Mouse (Mus musculus): ENCODE results near the gene Dlk2.

The Dlk2 gene

DNA sequence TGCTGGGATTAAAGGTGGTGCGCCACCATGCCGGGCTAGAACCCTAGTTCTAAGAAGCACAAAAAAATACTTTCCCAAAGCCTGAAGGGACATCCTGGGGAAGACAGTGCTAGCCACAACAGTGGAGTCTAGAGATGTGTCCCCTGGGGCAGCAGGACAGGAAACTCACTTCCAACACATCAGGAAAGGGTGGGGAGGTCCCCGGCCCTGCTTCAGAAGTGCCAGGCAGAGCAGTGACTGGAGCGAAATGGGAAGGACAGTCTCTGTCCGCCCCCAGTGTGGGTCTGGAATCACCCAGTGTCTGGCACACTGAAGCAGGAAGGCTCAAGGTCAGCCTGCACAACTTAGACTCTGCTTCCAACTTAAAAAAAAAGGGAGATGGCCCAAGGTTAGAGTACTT, 24.5 kb upstream of the Dlk2 start:
- no peak for DNase-seq (ENCODE audit: low read depth, low spot score)

DNA sequence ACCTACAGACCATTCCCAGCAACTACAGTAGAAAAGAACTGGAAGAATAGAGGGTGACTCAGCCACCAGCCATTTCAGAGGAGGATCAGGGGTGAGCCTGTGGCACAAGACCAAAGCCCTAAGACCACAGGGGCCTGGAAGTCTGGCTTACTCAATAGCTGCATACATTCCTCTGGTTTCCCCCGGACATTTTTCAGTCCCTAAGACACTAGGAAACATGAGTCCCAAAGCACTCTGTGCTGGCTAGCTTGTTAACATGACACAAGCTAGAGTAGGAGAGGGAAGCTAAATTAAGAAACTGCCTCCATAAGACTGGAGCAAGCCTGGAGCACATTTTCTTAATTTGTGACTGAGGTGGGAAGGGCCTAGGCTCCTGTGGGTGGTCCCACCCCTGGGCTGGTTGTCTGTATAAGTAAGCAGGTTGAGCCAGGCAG, 23.4 kb upstream of the Dlk2 start:
- no peak for DNase-seq (ENCODE audit: low read depth, low spot score)

DNA sequence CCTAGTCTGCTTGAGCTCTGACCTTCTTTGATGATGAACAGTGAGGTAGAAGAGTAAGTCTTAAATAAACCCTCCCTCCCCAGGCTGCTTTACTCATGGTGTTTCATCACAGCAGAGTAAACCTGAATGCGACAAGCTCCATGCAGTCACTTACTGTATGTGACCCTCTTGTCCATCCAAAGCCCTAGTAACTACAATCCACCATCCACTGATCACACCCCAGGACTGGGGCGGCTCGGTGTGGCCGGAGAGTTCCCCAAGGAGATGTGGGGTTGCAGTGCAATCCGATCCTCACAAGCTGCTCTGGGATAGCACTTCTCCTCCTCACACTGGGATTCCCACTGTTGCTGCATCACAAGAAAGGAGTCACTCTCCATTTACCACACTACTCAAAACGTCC, 22.8 kb upstream of the Dlk2 start:
- no peak for DNase-seq (ENCODE audit: low read depth, low spot score)

DNA sequence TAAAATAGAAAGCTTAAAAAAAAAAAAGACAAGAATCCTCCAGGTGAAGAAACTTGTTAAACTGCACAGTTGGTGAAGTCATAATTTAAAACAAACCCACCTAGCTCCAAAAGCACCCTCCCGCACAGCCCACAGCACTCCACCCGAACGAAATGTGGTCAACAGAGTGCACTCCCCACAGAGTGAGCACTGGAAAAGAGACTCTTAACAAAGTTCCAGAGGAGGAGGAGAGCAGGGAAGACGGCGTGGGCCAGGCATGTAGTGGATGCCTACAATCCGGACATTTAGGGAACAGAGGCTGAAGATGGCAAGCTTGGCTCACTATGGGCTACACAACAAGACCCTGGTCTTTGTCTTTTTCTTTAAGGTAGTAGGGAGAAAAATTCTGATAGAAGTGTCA, 22.2 kb upstream of the Dlk2 start:
- DNase-seq (ENCODE audit: low read depth, low spot score) = no peak

DNA sequence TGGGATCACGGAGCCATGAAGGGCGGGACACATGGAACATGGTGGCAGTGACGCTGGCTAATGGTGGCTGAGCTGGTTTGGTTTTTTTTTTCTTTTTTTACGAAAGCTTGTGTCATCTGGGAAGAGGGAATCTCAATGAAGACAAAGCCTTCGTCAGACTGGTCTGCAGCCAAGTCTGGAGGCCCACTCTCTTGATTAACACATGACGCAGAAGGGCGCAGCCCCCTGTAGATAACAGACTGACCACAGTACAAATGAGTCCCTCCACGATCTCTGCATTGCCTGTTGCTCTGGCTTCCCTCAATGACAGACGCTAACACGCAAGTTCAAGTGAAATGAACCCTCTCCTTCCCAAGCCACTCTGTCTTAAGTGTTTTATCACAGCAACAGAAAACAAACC, 21.7 kb upstream of the Dlk2 start:
- DNase-seq (ENCODE audit: low read depth, low spot score) = no peak

DNA sequence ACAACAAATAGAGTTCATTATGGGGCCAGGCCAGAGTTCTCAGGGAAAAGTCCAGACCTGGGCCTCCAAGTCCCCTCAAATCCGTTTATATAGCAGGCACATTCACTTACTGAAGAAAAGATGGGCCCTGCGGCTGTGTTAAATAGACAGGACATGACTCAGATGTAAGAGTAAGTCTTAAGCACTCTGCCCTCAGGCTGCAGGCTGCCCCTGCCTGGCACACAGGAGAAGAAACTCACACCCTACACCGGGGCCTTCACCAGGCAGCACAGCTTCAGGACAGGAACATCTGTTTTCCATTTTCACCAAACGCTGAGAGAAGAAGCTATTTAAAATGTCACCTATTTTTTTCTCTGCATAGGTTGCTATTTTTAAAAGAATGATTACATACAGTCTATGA, 19.6 kb upstream of the Dlk2 start:
- DNase-seq (ENCODE audit: low read depth, low spot score) = no peak

DNA sequence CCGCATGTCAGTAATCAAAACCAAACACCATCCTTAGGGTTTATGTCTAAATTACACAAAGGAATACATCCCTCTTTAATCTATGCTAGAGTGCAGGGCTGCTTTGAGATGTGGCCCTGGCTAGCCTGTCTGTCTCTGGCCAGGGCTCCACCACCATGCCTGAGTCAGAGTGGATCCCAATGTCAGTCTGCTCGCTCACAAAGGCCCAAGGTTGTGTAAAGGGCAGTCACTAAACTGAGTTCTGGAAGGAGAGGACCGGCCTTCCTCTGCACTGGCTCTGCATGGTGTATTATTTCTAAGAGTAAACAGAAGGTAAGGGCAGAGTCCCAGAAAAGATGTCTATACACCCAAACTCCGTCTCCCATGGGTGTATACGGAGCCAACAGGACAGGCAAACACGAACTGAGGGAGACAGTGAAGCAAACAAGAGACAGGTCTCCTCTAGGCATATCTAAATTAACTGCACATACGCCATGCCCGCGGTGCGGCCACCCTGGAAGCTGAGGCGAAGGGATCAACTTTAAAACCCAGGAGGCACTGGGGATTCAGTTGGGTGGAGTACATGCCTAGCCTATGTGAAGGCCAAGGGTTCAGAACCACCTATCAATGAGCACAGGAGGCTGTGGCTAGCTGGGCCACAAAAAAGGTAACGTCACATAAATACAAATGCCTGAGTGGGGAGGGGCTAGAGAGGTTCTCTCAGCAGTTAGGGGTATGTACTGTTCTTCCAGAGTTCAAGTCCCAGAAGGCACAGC, 19.0 kb upstream of the Dlk2 start:
- no peak for DNase-seq (ENCODE audit: low read depth, low spot score)

DNA sequence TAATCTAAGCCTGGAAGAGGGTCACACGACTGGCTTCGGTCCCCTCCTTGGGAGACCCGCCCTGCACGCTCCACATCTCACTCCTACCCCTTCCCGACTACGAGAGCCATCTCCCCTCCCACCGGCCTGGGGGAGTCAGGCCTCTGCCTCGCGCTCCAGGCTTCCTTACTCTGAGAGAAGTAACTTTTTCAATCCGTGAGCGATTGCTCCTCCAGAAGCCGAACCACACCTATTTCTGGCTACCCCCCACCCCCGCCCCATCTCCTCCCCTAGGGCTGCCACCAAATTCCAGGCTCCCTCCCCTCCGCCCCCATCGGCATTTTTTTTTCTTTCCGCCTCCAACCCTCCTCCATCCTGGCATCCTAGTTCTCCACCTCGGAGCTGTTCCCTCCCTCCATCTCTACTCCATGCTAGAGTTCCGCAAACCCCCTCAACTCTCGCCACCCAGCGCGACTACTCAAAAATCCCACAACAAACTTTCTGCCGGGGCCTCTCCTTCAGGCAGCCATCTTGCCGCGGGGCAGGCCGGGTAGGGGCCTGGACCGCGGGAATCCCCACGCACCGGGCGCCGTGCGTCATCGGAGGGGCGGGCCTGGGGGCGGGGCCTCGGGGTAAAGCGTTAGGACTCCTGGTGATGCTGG, 14.6 kb upstream of the Dlk2 start, which contains the start of gene Tjap1:
Gene Tjap1, minus strand, starts transcription at position 544 of the 641 bp plus-strand sequence.
- DNase-seq (ENCODE audit: low read depth, low spot score) = peak; percentile 63

DNA sequence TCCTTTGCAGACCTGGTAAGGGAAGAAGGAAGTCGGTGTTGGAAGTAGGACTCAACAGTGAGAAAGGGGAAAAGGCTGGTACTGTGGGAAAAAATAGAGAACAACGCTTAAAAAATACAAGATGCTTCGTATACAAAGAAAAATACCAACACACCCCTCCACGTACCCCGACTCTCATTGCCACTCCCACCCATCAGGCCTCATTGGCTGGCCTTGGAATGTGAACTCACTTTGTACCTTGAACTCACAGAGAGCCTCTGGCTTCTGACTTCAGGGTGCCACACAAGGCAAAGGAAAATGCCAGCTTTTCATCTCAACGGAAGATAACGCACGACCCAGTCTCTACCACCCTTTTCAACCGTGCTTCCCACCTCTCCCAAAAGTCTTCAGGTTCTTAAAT, 14.1 kb upstream of the Dlk2 start:
- DNase-seq (ENCODE audit: low read depth, low spot score) = no peak

DNA sequence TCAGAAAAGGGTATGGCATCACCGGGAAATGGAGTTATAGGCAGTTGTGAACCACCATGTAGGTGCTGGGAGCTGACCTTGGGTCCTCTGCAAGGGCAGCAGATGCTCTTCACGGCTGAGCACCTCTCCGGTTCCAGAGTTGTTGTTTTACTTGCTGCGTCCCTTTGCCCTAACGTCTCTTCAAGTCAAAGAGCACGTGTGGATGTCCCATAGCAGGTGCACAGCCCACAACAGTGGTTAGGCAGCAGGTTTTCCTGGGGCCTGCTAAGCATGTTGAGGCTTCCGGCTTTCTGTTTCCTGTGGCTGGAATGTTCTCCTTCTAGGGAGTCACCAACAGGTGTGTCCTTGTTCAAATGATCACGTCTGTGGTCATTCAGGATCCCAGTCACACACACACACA, 13.3 kb upstream of the Dlk2 start:
- DNase-seq (ENCODE audit: low read depth, low spot score) = no peak

DNA sequence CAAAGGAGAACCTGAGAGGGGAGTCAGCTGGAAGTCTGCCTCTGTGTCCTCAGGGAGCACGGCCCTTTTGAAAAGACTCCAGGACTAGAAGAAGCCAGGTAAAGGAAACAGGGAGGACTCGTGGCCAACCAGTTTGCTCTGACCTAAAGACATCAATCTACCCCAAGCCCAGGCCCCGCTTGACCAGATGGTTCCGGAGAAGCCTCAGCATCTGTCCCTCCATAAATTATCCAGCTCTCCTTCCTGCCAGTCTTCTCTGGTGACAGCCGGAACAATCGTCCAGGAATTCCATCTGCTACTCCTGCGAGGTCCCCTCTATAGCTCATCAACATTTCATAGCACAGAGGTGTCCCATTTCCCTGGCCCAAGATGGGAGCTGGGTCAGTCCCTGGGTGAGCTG, 12.6 kb upstream of the Dlk2 start:
- no peak for DNase-seq (ENCODE audit: low read depth, low spot score)

DNA sequence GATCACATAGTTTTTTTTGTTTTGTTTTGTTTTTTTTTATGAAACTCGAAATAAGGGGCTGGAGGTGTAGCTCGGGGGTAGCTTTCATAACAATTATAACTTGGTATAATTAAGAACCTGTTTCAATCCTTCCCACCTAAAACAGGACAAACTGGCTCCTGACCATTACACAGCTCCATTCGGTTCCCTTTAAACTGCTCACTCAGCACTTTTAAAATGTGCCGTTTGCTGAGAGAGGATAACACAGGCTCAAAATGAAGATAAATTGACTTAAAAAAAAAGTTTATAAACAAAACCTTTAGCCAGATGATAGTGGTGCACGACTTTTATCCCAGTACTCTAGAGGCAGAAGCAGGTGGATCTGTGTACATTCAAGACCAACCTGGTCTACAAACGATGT, 11.8 kb upstream of the Dlk2 start:
- no peak for DNase-seq (ENCODE audit: low read depth, low spot score)

DNA sequence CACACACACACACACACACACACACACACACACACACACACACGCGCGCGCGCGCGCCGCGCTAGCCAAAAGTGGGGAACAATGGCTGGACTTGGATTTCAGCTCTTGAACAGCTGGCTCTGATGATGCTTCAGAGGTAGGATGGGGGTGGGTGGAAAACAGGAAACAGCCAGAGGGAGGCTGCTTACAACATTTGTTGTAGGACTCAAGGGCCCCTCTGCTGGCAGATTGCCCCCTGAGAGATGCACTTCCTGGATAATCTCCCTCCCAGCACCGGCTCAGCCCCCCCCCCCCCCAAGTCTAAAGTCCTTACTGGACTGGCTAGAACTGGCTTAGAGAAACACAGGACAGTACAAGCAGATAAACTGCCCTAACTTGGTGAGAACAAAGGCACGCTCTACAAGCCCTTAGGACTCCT, 9.5 kb upstream of the Dlk2 start:
- no peak for DNase-seq (ENCODE audit: low read depth, low spot score)

DNA sequence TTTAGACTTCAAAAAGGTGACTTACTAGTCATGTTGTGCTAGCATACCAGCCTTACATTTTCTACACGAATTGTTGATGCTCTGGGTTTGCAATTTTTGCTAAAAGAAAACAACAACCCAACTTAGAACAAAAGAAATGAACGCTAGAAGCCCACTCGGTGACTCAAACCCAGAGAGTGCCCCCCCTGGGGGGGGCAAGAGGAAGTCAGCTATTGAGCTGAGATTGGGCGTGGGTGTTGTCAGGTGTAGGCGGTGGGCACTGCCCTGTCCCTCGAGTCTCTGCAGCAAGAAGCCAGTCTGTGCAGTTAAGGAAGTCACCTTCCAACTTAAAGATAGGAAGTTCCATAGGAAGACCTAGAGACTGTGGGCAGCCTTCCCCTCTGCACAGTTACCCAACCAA, 620 bp upstream of the Dlk2 start:
- DNase-seq (ENCODE audit: low read depth, low spot score) = no peak

DNA sequence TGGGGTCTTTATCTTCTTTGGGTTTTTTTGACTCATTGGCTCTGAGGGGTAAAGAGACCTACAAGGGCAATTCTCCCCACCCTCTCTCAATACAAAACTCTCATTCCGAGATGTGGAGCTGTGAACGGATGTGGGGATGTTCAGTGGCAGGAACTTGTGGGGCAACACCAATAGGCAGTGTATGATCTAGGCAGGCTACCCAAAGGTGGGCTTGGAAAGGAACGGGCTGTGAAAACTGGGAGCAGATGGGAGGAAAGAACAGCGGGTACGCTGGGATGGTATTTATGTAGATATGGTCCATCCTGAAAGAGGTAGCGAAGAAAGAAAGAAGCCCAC, 225 bp upstream of the Dlk2 start:
- no peak for DNase-seq (ENCODE audit: low read depth, low spot score)

DNA sequence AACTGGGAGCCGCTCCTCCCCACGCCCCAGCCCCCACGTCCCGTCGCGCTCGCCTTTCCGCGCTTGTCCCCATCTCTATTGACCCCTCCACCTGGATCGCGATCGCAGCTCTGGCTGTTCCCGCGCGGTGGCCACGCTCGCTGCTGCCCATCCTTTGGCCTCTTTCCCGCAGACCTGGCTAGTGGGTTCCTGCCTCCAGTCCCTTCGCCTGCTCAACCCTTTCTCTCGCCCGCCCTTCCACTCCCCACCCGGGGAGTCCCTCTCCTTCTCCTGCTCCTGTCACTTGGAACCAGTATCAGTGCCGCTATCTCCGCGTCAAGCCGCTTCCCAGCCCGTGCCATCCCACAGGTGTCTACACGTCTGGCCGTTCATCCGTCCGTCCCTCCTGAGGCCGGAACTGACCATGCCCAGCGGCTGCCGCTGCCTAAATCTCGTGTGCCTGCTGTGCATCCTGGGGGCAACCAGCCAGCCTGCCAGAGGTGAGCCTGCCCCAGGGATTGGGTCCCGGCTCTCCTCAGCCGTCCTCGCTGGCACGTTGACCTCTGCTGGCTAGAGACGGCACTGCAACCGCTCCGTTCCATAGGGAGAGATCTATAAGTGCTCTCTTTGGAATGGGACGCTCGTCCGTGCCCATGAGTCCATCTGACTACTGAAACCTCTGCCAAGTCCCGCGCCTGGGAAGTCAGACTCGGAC, 1.1 kb downstream of the Dlk2 start:
- DNase-seq (ENCODE audit: low read depth, low spot score) = peak; percentile 81

DNA sequence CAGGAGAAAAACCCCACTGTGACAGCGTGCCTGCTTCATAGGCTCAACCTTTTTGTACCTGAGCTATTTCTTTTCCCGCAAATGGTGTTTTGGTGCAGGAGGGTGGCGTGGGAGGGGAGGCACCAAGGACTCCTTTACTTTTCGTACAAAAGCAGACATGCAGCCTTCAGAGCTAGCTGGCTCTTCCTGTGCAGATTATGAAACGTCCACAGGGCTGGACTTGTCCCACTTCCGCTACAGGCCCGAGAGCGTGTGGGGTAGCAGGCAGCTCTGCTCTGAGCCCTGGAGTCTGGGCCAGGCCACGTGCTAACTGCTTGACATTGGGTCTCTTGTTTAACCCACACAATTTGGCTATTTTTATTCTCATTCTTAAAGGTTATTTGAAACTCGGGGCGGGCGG, 4.7 kb downstream of the Dlk2 start:
- no peak for DNase-seq (ENCODE audit: low read depth, low spot score)

DNA sequence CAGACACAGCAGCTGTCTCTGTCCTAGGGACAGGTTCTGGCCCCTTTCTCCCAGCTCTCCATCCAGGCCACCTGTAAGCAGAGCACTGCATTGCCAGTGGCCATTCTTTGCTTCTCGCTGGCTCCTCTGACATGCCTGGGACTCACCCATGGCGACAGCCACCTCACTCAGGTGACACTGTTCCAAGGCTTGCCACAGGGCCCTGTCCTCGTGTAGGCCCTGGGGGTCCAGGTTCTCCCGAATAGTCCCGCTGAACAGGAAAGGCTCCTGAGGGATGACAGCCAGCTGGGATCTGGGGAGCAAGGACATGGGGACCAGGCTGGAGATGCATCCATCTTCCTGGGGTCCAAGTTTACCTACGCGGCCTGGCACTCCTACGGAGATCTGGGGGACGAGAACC, 7.0 kb downstream of the Dlk2 start:
- no peak for DNase-seq (ENCODE audit: low read depth, low spot score)

DNA sequence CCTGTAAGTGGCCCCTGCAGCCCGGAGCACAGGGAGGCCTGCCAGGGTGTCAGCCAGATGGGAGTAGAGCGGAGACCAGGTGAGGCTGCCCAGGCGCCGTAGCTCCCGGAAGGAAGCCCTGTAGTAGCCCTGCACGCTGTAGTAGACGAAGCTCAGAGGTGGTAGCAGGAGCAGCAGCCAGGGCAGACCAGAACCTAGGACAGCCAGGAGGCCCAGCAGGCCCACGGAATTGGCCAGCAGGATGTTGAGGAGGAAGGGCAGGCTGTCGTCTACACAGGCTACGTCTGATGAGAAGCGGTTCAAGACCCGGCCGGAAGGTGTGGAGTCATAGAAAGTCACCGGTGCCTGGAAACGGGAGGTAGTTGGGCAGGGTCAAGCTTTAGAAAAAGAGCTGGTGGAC, 9.7 kb downstream of the Dlk2 start:
- DNase-seq (ENCODE audit: low read depth, low spot score) = no peak

DNA sequence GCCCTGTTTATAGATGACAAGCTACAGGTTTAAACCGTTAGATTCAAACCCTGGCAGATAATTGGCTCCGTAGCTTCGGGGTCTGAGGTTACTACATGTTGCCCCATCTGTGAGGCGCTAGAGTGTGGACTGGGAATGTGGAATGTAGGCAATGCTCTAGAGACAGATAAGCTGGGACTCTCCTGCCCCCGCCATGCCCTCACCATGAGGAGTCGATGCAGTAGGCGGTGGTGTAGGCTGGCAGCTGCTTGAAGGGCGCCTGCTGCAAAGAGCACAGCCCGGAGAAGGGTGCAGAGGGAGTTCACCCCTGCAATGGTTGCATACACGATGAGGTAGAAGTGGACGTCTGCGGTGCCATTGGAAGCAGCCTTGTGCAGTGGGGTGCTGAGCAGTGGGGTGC, 12.6 kb downstream of the Dlk2 start:
- no peak for DNase-seq (ENCODE audit: low read depth, low spot score)

DNA sequence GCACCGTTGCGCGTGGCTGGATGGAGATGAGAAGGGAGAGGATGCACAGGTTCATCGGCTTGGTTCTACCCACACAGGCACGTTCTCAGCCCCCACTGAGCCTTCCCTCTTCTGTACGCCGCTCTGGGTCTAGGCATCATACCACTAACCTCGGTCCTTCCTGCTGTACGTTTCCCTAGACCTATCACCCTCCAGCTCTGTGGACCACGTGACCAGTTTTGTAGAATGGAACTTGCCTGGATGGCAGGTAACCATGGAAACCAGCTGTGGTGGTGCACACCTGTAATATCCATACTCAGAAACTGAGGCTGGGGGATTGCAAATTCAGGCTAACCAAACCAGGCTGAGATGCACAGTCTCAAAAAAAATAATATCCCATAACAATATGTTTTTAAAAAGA, 13.3 kb downstream of the Dlk2 start:
- DNase-seq (ENCODE audit: low read depth, low spot score) = no peak

DNA sequence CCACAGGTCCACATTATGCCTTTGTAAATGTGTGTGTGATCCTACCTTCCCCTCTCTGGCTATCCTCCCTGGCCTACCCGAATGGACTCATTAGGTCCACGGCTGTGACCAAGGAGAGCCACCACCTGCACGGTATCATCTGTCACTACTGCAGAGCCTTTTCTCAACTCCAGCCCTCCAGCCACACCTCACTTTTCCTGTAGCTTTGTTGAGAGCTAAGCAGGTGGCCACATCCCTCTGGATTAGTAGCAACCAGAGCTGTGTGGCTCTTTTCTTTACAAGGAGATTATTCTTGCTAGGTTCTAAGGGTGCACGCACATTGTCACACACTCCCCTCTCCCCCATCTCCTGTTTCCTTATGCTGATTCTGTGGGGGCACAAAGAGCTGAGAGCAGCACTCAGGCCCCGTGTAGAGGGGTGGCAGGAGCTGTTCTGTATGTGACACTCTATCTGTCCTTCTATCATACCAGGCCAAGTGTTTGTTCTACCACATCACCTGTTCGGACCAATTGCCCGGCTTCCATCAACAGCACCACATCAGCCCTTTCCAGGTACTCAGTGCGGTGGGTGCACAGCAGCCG, 16.0 kb downstream of the Dlk2 start:
- no peak for DNase-seq (ENCODE audit: low read depth, low spot score)

DNA sequence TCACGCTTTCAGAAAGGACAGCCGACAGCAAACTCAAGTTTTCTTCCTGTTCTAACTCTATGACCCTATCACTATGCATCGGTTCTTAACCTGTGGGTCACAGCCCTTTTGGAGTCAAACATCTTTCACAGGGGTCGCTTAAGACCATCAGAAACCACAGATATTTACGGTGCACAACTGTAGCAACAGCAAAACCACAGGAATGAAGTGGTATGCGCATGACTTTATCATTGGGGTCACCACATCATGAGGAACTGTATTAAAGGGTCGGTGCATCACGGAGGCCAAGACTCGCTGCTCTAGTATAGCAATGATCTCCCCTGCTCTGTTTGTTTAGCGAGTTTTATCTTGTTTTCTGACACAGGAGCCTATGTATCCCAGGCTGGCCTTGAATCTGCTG, 18.6 kb downstream of the Dlk2 start:
- no peak for DNase-seq (ENCODE audit: low read depth, low spot score)
